Mouse (Mus musculus) lung, postnatal 0 days (tissue): ENCODE measurements at regions not wholly inside any gene's neighbourhood (a gene's known extent, or its start where the extent isn't known, plus 50 kb on each side); places are given as distances from the start of the nearest gene placed in this dataset.
"Not testable (repeated sequence)": the region's sequence is repeated elsewhere in the genome, so short reads cannot be mapped to it uniquely, and the experiment has no call there.

Experiments used
- CTCF ChIP-seq: IDR thresholded peaks from 2 replicates; pipeline ENCODE4 v1.5.1; 2016; ENCODE audit warnings: antibody characterized with exemption, mild to moderate bottlenecking
- EP300 ChIP-seq: IDR thresholded peaks from 2 replicates; pipeline ENCODE4 v1.6.1; 2016; ENCODE audit warnings: antibody characterized with exemption, mild to moderate bottlenecking, control low read depth

GRCm38 (mm10) chr8:55359851-55360250 lies 405.2 kb downstream of the Gpm6a start:
- not testable (repeated sequence) for TF ChIP-seq EP300, CTCF
